Mouse (Mus musculus): ENCODE data around the gene Hipk2. TPM values are rescaled to one million over a fixed set of nuclear protein-coding genes. Genes with fewer than 3 reads are reported as not detected.

The Hipk2 gene
- total RNA-seq, 1 experiment from 2014 or later = 17.6 TPM

Other genes starting within 250 kb of the Hipk2 start
- gene Klrg2, start 238.9 kb downstream of the Hipk2 start, total RNA-seq (2017) = 0.23 TPM in 1 of 2 replicates, not detected in the other
- gene Clec2l, start 213.1 kb downstream of the Hipk2 start, total RNA-seq (2017) = not detected in 2 replicates
- gene Tbxas1, start 761 bp downstream of the Hipk2 start, total RNA-seq (2017) = 22.3 TPM in 2 replicates
- gene Parp12, start 242.2 kb upstream of the Hipk2 start, total RNA-seq (2017) = 16.1 and 20.1 TPM in 2 replicates